Mouse (Mus musculus) hindbrain, embryonic 16.5 days (tissue): Measurements from ENCODE around the gene Cd320. TPM values are rescaled to one million over a fixed set of nuclear protein-coding genes. Genes with fewer than 3 reads are reported as not detected.
"Not testable (repeated sequence)": the region's sequence is repeated elsewhere in the genome, so short reads cannot be mapped to it uniquely, and the experiment has no call there.

Experiments
- ATAC-seq: fragments of 200-750 bp; cut with Nextera tagmentation; 2 replicates; pipeline ENCODE4 v1.8.0; 2017; ENCODE audit warnings: moderate TSS enrichment, moderate library complexity
- H3K27ac ChIP-seq: fragments of 300-500 bp; sonication (generic); 2 replicates; pipeline ENCODE4 v1.5.1; 2014; ENCODE audit warnings: low read depth, mild to moderate bottlenecking, control low read depth, low read length, moderate library complexity
- H3K27me3 ChIP-seq: fragments of 300-500 bp; sonication (generic); replicated peaks from 2 replicates; pipeline ENCODE4 v1.6.1; 2014; ENCODE audit warnings: low read length; ENCODE audit not compliant: control insufficient read depth, insufficient read depth
- H3K36me3 ChIP-seq: fragments of 300-500 bp; sonication (generic); 2 replicates; pipeline ENCODE4 v1.6.1; 2014; ENCODE audit warnings: mild to moderate bottlenecking, low read length, moderate library complexity, mixed read lengths; ENCODE audit not compliant: control insufficient read depth, insufficient read depth
- H3K4me1 ChIP-seq: fragments of 300-500 bp; sonication (generic); 2 replicates; pipeline ENCODE4 v1.6.1; 2014; ENCODE audit warnings: low read depth, low read length; ENCODE audit not compliant: control insufficient read depth, insufficient read depth
- H3K4me2 ChIP-seq: fragments of 300-500 bp; sonication (generic); 2 replicates; pipeline ENCODE4 v1.6.1; 2014; ENCODE audit warnings: mild to moderate bottlenecking, low read length, control low read depth, moderate library complexity
- H3K4me3 ChIP-seq: fragments of 300-500 bp; sonication (generic); 2 replicates; pipeline ENCODE4 v1.5.1; 2014; ENCODE audit warnings: mild to moderate bottlenecking, low read length, control low read depth, moderate library complexity
- H3K9ac ChIP-seq: fragments of 300-500 bp; sonication (generic); 2 replicates; pipeline ENCODE4 v1.6.1; 2014; ENCODE audit warnings: low read depth, mild to moderate bottlenecking, control low read depth, low read length, moderate library complexity
- H3K9me3 ChIP-seq: fragments of 300-500 bp; sonication (generic); 2 replicates; pipeline ENCODE4 v1.6.1; 2014; ENCODE audit warnings: mild to moderate bottlenecking, low read length, moderate library complexity; ENCODE audit not compliant: control insufficient read depth
- WGBS: fragments of 180-500 bp; shearing (Covaris S2); extraction: QIAGEN DNeasy Blood & Tissue Kit; methylation state at CpG from one replicate; pipeline ENCODE4 v1.1.7; 2014; 5-methylcytosine and 5-hydroxymethylcytosine counted together
- polyA plus RNA-seq: library from polyadenylated mRNA; unstranded; fragments of >200 nt; fragmentation: Nextera tagmentation; extraction: Ambion mirVana; gene quantifications from 2 replicates; pipeline ENCODE4 v1.2.1, GENCODE M21; 2015

The Cd320 gene
- polyA plus RNA-seq, 1 experiment from 2014 or later = 59.8 TPM

DNA sequence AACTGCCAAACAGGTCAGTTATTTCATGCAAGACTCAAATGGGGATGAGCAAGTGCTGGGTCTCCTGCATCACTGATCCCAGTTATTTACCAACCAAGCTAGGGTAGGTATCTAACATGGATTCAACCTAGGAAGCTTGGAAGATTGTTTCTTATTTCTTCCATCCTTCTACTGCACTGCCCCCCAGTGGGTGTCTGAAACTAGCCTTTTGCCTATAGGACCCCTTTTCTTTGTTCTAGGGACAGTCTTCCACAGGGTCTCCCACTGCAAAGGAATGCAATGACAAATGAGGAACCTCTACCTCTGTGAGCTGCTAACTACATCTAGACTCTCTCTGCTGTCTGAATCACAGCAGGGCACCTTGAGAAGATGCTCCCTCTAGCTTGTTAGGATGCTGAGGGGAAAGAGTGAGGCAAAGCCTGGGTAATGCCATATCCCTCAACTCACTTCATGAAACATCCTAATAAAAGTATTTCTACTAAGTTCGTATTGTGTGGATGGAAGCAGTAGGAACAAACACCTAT lies 20.4 kb upstream of the Cd320 start:
- H3K27me3 ChIP-seq = no peaks in the 10 kb centered on the region
- peaks cover 36% of the 10 kb centered on the region for H3K4me1 ChIP-seq
- ATAC-seq = no peak
- no peak overlapping the region for H3K27ac ChIP-seq
- peaks cover 16% of the 10 kb centered on the region for H3K36me3 ChIP-seq
- no peak overlapping the region for H3K4me2 ChIP-seq
- no peaks in the 10 kb centered on the region for H3K9me3 ChIP-seq
- no peak overlapping the region for H3K9ac ChIP-seq
- WGBS = 74% methylated on average over 1 of the region's 1 CpGs
- no peak overlapping the region for H3K4me3 ChIP-seq

DNA sequence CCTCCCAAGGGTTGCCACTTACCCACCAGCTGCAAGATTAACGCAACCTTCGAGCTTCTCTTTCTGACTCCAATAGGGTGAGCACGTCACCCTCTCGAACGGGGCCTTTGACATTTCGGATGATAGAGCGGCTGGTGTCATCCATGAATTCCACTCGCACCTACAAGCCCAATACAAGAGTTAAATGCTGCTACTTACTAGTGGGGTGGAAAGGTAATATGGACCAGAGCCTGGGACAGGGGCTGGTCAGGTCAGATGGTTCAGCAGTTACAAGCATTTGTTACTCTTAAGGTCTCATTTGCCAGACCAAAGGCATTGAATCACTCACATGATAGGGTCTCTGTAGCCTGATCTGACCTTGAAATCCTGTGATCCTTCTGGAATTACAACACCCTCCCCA lies 19.7 kb upstream of the Cd320 start:
- Histone ChIP-seq H3K9ac (peak overlapping the region; percentile 73), H3K4me2 (peak overlapping the region; percentile 93), H3K4me3 (peak overlapping the region; percentile 69), H3K36me3 (peaks cover 16% of the 10 kb centered on the region), H3K4me1 (peaks cover 31% of the 10 kb centered on the region)
- not testable (repeated sequence) for H3K27me3 ChIP-seq, H3K27ac ChIP-seq, H3K9me3 ChIP-seq, ATAC-seq
- 77% methylated on average over 8 of the region's 8 CpGs for WGBS

GRCm38 (mm10) chr17:33824084-33824996 lies 18.6 kb upstream of the Cd320 start, which contains the start of the genes Rps28 and Ndufa7:
Gene Rps28, minus strand, starts transcription at chr17:33824562.
Gene Ndufa7, plus strand, starts transcription at chr17:33824572.
- under 1% methylated on average over 51 of the region's 51 CpGs for WGBS
- Histone ChIP-seq H3K4me2 (peak within 1 kb of the TSS; percentile 93), H3K27ac (peak within 1 kb of the TSS; percentile 84), H3K4me3 (peak within 1 kb of the TSS; percentile 69), H3K36me3 (peaks cover 16% of the 10 kb centered on the region), H3K9me3 (no peaks in the 10 kb centered on the region), H3K9ac (peak within 1 kb of the TSS; percentile 73), H3K27me3 (no peaks in the 10 kb centered on the region), H3K4me1 (peaks cover 24% of the 10 kb centered on the region)
- ATAC-seq = peak; percentile 95

GRCm38 (mm10) chr17:33824997-33825330 lies 17.9 kb upstream of the Cd320 start:
- peak overlapping the region; percentile 84 for H3K27ac ChIP-seq
- H3K36me3 ChIP-seq = peaks cover 16% of the 10 kb centered on the region
- 12% methylated on average over 6 of the region's 6 CpGs for WGBS
- H3K4me1 ChIP-seq = peaks cover 24% of the 10 kb centered on the region
- not testable (repeated sequence) for H3K27me3 ChIP-seq, H3K9me3 ChIP-seq, ATAC-seq
- peak overlapping the region; percentile 74 for H3K4me2 ChIP-seq
- peak overlapping the region; percentile 70 for H3K9ac ChIP-seq
- peak overlapping the region; percentile 69 for H3K4me3 ChIP-seq

DNA sequence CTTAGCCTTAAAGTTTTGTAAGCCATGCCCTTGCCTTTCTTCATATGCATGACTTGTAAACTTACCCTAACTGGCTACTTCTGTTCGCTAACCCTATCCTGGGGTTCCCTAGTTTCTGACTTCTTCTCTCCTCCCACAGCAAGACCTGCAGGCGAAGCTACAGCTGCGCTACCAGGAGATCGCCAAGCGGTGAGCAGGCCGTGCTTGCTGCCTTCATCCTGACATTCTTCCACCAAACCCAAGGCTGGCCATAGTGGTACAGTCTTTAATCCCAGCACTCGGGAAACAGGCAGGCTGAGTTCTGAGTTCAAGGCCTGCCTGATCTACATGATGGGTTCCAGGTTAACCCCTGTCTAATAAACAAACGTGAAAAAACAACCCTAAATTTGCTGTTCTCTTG lies 17.4 kb upstream of the Cd320 start:
- peak overlapping the region; percentile 69 for H3K4me3 ChIP-seq
- H3K27ac ChIP-seq = no peak overlapping the region
- H3K9me3 ChIP-seq = no peaks in the 10 kb centered on the region
- ATAC-seq = no peak
- H3K4me1 ChIP-seq = peaks cover 24% of the 10 kb centered on the region
- H3K9ac ChIP-seq = 0 out of 2 replicates have a peak overlapping the region, but pooled peaks have one; percentile 14
- peak overlapping the region; percentile 74 for H3K4me2 ChIP-seq
- WGBS = 89% methylated on average over 8 of the region's 8 CpGs
- H3K36me3 ChIP-seq = peaks cover 16% of the 10 kb centered on the region
- H3K27me3 ChIP-seq = no peaks in the 10 kb centered on the region

GRCm38 (mm10) chr17:33826850-33827249 lies 16.0 kb upstream of the Cd320 start:
- Histone ChIP-seq H3K4me1 (peaks cover 24% of the 10 kb centered on the region), H3K9me3 (no peaks in the 10 kb centered on the region), H3K36me3 (peaks cover 19% of the 10 kb centered on the region)

DNA sequence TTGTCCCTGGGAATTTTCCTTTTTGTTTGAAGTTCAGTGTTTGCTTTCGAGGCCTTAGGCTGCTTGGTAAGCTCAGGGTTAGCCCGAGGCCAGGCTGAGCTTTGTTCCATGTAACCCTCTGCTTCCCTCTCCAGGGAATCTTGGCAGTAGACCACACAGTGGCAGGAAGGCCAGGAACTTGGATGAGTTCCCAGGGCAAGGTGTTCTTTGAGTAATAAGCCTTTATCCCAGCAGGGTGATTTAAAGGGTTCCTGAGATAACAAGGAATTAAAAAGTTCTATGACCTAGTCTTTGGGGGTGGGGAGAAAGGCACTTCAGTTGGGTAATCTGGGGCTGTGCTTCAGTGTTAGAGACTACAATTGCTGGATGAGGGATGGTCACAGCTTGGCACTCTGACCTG lies 14.0 kb upstream of the Cd320 start:
- no peak overlapping the region for H3K27ac ChIP-seq
- H3K4me2 ChIP-seq = no peak overlapping the region
- 67% methylated on average over 2 of the region's 2 CpGs for WGBS
- H3K36me3 ChIP-seq = peaks cover 21% of the 10 kb centered on the region
- ATAC-seq = no peak
- no peak overlapping the region for H3K4me3 ChIP-seq
- H3K9me3 ChIP-seq = no peaks in the 10 kb centered on the region
- no peak overlapping the region for H3K9ac ChIP-seq
- no peaks in the 10 kb centered on the region for H3K27me3 ChIP-seq
- peaks cover 8% of the 10 kb centered on the region for H3K4me1 ChIP-seq

More at GRCm38 (mm10) chr17:33826850-33827249, 16.0 kb upstream of the Cd320 start:
- ATAC-seq = no peak
- Histone ChIP-seq H3K27me3 (no peaks in the 10 kb centered on the region), H3K27ac (no peak overlapping the region), H3K4me3 (no peak overlapping the region), H3K9ac (no peak overlapping the region), H3K4me2 (no peak overlapping the region)
- 0% methylated on average over 3 of the region's 3 CpGs for whole genome bisulfite sequencing

DNA sequence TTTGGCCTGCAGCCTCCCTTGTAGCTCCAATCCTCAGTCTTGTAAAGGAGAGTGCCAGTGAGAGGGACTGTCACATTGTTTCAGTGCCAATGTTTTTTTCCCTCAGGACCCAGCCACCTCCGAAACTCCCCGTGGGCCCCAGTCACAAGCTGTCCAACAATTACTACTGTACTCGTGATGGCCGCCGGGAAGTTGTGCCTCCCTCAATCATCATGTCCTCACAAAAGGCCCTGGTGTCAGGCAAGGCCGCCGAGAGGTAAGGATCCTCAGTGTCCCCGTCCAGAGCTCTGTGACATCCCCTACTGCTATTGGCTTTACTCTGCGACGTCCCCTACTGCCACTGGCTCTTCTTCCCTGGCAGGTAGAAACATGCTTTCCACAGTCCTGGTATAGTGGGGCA lies 13.3 kb upstream of the Cd320 start:
- H3K4me1 ChIP-seq = peaks cover 8% of the 10 kb centered on the region
- H3K36me3 ChIP-seq = peaks cover 27% of the 10 kb centered on the region
- no peak for ATAC-seq
- H3K4me3 ChIP-seq = no peak overlapping the region
- no peak overlapping the region for H3K27ac ChIP-seq
- H3K9ac ChIP-seq = no peak overlapping the region
- WGBS = 85% methylated on average over 10 of the region's 10 CpGs
- H3K9me3 ChIP-seq = no peaks in the 10 kb centered on the region
- H3K4me2 ChIP-seq = no peak overlapping the region
- no peaks in the 10 kb centered on the region for H3K27me3 ChIP-seq

GRCm38 (mm10) chr17:33844196-33844595 lies 1.3 kb downstream of the Cd320 start:
- Histone ChIP-seq H3K4me3 (peak overlapping the region; percentile 91), H3K36me3 (peaks cover 7% of the 10 kb centered on the region; the same call in 1 of the 2 replicates), H3K4me2 (peak overlapping the region; percentile 97), H3K27ac (no peak overlapping the region), H3K9ac (no peak overlapping the region), H3K27me3 (no peaks in the 10 kb centered on the region), H3K4me1 (peaks cover 12% of the 10 kb centered on the region), H3K9me3 (no peaks in the 10 kb centered on the region)
- 82% methylated on average over 1 of the region's 1 CpGs for WGBS
- ATAC-seq = no peak
